Mouse (Mus musculus) urinary bladder, postnatal 4 days (tissue): ENCODE measurements around the gene Abcg5.

Experiments used
- DNase-seq, 2 experiments: peaks; one replicate each; pipeline ENCODE4 v3.0.0; 2021 to 2022; ENCODE audit warnings: low spot score in 2 of 2

Gene Abcg5

GRCm38 (mm10) chr17:84611500-84611899 is 71.3 kb downstream of the Abcg5 start:
- no peak for DNase-seq

GRCm38 (mm10) chr17:84608606-84609005 is 74.2 kb downstream of the Abcg5 start:
- no peak for DNase-seq
